Mouse (Mus musculus) kidney, adult 2 months (tissue): ENCODE results near the gene Gramd1c.

Experiments
- CTCF ChIP-seq: fragments of 200-500 bp; conservative IDR thresholded peaks from 2 replicates; pipeline ENCODE4 v1.5.1; 2011; ENCODE audit warnings: low read depth, mild to moderate bottlenecking, control low read depth, low read length, moderate library complexity, mixed read lengths; ENCODE audit not compliant: insufficient read depth, insufficient read length
- POLR2A ChIP-seq: fragments of 200-500 bp; IDR thresholded peaks from one replicate; pipeline ENCODE4 v1.6.1; 2011; ENCODE audit warnings: low read depth, low read length, control low read depth

- TF ChIP-seq CTCF, result peak; percentile 68
- TF ChIP-seq POLR2A, result no peak
Measured at GRCm38 (mm10) chr16:44063025-44063894, at the start of gene Gramd1c.
